Mouse (Mus musculus) mouse trophoblast stem cell (cell line): ENCODE measurements around the gene Gcn1l1.
"Not testable (repeated sequence)": the region's sequence is repeated elsewhere in the genome, so short reads cannot be mapped to it uniquely, and the experiment has no call there.

Source experiments
- in situ Hi-C, 2 experiments: fragments of 300-500 bp; cut with MseI, MboI; formaldehyde crosslinking; loops; 2 replicates in 1 of 2; 3 replicates in 1 of 2; pipeline ENCODE4 v1.15.1; 2025

Gene Gcn1l1

DNA sequence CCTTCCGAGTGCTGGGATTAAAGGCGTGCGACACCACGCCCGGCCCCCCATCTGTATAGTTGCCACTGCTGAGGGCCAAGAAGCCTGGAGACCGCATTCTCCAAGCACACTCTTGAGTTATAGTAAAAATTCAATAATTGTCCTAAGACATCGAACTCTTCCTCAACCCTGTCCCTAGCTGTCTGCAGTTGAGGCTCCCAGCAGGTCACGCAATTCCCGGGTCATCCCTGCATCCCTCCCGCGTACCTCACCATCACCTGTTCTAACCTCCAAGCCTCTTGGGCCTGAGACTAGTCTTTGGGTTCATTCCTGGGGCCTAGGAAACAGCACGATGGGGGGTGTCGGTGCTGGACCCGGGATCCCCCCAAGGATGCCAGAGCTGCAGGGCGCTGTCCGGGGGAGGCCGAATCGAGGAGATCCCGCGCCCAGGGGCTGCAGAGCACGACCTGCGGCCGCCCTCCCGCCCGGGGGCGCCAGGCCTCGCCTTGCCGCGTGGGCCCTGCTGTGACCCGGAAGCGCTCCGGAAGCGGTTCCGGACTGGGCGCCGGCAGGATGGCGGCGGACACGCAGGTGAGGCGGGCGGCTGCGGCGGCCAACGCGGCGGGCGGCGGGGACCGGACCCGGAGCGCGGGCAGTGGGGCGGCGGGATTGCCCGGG lies at the start of gene Gcn1l1:
TSS of gene Gcn1l1 (plus strand) at position 518 of the 657 bp plus-strand sequence.
- in situ Hi-C loops: no loop called here

DNA sequence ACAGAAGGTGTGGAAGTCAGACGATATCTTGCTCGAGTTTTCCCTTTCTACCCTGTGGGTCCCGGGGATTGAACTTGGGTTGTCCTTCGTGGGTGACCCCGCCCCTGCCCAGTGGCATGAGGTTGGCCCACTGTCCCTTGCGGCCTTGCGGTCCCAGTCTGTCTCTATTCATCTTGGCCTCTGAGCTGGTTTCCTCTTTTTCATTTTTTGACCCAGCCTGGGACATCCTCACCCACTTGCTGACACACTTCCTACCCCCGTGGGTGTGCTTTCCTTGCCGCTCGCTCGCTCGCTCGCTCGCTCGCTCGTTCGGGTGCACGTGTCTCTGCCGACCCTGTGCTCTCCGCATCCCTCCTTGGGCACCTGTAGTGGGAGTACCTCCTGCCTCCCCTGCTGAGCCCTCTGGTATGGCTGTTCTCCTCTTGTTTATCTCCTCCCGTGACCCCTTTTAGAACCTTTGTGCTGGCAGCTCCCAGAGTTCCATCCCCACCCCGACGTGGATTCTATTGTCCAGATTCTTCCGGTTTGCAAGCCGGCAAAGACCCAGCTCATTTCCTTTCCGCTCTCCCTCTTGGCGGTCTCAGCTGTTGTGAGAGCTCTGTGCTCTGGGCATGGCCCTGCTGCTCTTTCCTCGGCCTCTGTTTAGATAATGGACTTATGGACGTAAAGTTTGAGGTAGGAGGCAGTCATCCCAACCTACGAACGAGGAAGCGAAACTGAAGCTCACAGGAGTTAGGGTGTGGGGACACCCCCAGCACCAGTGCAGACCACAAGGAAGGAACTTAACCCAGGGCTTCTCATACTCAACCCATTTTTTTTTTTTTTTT lies 48.8 kb upstream of the Gcn1l1 start:
- in situ Hi-C loops: no loop called here

DNA sequence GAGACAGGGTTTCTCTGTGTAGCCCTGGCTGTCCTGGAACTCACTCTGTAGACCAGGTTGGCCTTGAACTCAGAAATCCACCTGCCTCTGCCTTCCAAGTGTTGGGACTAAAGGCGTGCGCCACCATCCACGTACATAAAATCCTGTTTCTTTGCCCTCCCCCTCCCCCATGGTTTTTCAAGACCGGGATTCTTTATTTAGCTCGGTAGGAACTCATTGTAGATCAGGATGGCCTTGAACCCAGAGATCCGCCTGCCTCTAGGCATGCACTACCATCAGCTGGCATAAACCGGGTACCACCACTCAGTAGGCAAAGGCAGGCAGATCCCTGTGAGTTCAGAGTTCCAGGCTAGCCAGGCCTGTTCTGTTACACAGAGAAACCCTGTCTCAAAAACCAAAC lies 48.1 kb upstream of the Gcn1l1 start:
- in situ Hi-C loops: no loop called here

DNA sequence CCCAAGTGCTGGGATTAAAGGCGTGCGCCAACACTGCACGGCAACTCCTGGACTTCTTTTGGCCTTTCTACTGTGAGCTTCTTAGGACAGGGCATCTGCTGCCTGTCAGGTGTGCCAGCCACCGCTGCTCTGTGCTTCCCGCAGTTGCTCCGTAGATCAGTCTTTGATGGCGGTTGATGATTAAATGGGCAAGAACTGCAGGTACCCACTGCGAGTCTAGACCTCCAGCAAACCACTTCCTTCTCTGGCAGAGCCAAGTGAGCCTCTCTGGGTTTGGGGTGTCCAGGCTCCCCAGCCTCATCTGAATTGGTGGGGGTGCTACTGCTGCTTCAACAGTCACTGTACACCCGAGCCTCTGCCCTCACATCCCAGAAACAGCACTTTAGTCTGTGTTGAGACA lies 47.6 kb upstream of the Gcn1l1 start:
- in situ Hi-C loops: no loop called here

DNA sequence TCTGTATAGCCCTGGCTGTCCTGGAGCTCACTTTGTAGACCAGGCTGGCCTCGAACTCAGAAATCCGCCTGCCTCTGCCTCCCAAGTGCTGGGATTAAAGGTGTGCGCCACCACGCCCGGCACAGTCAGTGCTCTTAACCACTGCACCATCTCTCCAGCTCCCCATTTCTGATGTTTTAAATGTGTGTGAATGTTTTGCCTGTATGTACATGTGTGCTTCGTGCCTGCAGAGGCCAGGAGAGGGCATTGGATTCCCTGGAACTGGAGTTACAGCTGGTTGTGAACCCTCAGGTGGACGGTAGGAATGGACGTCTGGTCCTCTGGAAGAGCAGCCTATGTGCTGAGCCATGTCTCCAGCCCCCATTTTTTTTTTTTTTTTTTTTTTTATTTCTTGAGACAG lies 46.8 kb upstream of the Gcn1l1 start:
- in situ Hi-C loops: not testable (repeated sequence)

DNA sequence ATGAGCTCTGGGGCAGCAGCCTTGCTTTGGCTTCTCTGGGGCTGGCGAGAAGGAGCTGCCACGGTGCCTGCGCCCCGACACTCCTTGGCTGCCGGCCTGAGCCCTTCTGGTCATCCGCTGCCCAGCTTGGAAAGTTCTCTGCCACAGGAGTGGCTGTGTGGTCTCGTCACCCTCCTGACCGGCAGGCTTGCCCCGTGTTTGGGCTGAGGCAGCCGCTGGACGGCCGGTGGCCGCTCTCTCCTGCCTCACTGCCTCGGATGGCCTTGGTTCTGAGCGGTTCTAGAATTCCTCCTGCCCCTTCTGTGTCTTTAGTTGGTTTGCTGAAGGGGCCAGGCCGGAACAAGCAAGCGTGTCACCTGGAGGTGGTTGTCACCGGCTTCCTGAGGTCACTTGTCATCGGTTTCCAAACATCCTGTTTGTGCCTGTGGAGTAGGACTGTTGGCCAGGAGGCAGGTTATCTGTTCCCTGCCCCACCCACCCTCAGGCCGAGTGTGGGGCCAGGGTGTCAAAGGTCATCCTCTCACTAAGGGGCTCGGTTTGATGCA lies 44.7 kb upstream of the Gcn1l1 start:
- in situ Hi-C loops: no loop called here

DNA sequence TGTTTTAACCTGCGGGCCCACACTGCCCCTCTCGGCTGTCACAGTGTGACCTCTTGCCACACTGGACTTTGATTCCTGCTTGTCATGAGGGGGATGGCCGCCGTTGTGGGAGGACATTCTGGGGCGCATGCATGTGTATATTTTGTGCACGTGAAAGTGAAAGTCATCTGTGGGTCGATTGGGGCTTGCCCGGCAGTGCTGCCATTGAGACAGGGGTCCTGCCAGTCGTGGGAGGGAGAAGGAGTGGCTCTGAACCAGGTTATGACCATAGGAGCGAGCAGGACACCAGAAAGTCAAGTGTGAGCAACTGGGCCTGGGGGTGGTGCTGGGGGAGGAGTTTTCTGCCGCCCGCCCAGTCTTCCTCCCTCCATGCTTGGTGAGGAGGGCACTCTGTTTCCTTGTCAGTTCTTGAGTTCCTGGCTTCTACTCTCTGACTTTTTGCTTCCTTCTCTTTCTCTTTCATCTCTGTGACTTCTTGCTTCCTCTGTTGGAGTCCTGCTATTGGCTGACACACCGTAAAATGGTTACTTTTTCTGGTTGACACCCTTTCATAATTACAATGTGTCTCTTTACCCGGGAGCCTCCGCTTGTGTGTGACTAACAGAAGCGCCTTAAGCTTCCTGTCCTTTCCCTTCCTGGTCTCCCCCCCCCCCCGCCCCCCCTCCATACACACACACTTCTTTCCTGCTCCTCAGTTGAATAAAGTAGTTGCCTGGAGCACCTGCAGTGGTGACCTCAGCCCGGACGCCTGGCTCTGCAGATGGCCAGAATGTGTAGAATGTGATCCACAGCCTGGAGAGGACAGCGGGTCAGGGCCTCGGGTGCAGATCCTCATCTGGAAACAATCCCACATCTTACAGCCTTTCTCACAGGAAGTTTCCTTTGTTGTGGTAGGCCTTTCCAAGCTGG lies 43.2 kb upstream of the Gcn1l1 start:
- in situ Hi-C loops: no loop called here

DNA sequence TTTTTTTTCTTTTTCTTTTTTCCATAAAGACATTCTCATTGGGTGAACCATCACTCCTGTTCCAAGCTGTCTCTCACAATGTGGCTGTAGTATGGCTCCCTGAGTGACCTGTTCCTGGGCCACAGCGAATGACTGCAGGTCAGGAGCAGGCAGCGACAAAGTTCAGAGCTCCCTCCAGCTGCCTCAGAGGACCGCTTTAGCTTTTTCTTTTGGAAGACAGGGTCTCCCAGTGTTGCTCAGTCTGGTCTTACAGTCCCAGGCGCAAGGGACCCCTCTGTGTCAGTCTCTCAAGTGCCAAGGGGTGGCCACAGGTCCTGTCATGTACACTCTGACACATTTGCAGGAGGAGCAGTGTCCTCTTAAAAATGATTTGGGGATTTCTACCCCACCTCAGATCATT lies 42.5 kb upstream of the Gcn1l1 start:
- in situ Hi-C loops: no loop called here

DNA sequence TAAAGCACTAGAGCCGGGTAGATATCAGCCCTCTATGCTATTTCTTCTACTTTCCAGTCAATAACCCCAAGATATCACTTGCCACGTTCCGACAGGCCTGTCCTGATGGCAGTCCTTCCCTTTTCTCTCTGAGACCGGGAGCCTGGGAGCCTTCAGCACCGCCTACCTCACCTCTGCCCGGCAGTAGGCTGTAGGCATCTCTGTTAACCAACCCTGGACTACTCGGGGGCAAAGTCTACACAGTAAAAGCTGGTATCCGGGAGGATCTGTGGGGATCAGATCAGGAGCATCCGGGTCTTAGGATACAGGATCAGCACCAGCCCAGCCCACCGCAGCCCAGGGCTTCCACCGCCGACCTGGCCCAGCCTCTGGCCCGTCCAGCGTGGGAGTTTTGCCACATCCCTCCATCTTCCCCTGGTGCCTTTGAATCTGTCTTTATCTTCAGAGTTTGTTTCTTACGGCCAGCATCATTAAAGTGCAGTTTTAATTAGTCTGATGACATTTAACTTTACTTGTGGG lies 42.0 kb upstream of the Gcn1l1 start:
- in situ Hi-C loops: no loop called here

DNA sequence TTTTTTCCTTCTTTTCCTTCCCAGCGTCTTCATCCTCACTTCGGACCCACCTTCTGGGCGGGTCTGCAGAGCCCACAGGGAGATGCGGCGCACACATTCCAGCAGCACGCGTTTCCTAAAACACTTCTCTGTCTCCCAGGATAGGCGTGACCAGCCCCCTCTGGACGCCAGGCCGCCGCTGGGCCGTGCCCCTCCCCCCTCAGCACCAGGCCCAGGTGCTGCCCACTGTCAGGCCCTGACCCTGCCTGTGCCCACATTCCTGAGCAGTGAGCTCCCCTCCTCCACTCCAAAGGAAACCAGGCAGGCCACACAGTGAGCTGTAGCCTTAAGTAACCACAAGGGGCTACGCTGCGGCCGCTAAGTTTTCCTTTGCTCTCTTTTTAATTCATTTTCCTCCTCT lies 41.1 kb upstream of the Gcn1l1 start:
- in situ Hi-C loops: no loop called here

DNA sequence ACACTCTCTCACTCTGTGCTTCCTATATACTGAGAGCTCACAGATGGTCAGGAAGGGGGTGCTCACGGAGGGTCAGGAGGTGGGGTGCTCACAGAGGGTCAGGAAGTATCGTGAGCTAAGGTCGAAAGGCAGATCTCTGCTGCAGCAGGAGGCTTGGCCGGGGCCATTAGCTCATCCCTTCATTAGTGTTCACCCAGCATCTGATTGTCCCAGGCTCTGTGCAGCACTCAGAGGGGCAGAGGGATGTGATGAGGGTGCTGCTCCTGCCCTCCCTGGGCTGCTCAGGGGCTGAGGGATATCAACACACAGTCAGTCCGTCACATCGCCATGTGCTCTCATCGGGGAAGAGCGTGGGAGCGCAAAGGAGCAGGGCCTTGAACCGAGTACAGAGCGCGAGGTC lies 40.6 kb upstream of the Gcn1l1 start:
- in situ Hi-C loops: no loop called here

DNA sequence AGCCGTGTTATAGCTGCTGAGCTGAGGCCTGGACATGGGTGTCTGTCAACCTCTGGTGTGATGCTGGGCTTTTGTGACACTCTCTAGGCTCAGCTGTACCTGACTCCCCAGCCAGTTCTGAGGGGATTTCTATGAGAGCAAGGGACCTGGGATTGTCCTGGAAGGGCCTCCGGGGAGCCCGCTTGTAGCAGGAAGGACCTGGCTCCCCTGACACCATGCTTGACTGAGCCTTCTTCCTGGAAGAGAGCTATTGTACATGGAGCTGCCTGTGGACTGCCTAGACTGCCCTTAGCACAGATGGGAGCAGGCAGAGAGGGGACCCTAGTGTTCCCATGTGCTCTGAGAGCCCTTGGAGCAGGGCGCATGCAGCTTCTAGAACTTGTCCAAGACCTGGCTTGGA lies 39.6 kb upstream of the Gcn1l1 start:
- in situ Hi-C loops: no loop called here

DNA sequence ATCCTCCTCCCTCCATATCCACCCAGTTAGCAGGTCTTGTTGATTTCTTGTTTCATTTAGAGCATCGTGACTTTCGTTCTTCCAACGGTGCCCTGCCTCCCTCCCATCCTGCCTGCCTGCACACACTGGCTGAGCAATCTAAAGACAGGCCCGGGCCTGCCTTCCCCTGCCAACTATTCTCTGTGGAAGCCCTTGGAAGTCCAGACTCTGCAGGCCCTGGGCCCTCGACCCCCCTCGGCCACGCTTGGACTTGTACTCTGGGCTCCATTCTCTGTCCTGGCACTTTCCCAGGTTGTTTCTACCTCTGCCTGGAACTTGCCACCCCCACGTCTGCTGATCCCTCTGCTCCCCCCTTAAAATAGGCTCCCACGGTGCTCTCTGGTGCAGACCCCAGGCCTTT lies 39.1 kb upstream of the Gcn1l1 start:
- in situ Hi-C loops: no loop called here

DNA sequence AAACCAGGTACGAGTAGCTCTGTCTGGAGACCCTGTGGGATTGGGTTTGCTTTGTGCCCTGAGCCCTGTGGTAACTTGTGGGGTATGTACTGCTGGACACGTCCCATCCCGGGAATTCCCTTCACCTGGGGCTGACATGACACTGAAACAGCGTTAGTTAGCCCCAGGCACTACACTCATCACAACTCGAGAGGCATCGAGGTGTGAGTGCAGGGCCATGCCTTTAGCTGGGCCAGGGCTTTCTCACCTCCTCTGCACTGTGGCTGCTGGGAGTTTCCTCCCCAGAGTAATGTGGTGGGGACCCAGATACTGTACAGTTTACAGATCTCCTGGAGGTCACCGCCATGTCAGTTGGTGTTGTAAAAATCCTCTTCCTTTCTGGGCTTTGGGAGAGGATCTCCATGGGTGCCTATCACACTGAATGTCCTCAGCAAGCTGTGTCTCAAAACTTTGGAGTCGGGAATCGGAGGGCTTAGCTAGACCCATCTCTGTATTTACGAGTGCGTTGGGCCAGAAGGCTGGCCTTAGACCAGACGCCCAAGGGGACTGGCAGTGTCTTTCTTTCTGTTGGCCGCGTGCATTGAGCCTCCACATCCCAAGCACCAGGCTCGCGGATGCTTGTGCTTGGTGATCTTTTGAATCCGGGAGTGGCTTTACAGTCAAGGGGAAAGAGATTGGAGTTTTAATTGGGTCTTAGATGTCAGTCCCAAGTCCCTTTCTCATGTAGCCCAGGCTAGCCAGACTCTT lies 38.4 kb upstream of the Gcn1l1 start:
- in situ Hi-C loops: no loop called here

DNA sequence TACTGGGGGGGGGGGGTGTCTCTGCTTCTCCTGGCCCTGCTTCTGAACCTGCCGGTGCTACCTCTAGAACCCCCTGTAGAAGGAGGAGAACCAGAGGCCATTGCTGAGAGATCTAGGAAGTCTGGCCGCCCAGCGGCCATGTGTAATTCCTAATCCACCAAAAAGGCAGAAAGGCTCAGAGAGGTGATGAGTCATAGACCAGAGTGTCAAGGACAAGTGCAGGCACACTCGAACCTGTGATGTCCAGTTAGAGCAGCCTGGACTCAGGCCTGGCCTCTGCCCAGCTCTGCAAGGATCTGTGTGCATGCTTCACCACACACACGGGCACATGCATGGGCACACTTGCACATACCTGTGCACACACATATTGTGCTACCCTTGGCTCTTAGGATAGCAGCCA lies 36.9 kb upstream of the Gcn1l1 start:
- in situ Hi-C loops: no loop called here

DNA sequence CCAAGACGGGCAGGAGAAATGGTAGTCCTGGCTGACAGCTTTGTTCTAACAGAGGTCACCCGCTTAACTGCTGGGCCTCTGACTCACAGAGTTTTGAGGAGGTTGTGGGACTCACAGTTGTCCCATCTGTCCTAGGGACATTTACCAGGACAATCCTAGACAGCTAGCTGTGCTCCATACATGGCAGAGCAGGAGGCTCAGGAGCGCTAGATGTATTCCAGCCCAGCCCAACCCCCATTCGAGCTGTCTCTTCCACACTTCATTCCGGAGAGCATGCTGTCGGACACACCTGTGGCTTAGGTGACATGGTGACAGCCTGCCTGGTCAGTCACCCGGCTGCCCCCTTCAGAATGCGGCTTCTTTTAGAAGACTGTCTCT lies 35.7 kb upstream of the Gcn1l1 start:
- in situ Hi-C loops: no loop called here

DNA sequence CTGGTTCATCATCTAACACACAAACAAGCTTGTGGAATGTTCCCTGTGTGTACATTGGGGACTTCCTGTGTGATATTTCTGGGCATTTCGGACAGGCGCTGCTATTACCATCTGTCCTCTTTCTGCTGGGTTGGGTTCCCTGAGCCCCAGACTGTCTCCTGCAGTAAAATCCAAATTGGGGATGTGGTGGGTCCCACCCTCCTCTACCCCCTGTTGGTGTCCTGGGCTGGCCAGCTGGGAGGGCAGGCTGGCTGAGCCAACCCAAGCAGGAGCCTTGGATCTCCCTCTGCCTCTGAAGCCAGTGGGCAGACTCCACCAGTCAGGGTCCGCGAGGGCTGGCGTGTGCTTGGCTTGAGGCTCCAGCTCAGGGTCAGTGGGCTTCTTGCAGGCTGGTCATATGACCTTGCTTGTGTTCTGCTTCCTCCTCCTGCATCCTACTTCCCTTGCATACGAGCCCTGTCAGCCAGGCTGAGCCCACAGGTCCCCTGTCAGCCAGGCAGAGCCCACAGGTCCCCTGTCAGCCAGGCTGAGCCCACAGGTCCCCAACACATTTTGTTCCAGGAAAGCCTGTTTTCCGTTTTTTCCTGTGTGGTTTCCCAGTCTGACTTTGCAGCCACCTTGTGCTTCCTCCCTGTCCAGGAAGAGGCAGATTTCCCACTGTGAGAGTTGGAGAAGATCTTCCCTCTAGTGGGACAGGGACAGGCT lies 35.2 kb upstream of the Gcn1l1 start:
- in situ Hi-C loops: no loop called here

DNA sequence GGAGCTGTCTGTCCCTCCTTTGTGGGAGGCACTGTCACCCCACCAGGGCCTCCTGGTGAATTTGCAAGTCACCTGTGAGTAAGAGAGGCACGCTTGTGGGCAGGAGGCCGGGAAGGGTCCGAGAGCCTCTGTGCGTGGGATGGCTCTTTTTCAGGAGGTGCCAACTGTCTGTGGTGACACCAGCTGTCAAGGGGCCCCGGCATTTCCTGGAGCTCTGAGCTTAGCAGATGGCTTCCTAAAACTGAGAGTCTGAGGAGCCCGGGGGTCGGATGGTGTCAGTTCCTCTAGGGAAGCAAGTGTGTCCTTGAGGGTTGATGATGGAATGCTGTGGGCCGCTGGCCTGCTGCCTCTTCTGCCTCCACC lies 34.6 kb upstream of the Gcn1l1 start:
- in situ Hi-C loops: no loop called here

DNA sequence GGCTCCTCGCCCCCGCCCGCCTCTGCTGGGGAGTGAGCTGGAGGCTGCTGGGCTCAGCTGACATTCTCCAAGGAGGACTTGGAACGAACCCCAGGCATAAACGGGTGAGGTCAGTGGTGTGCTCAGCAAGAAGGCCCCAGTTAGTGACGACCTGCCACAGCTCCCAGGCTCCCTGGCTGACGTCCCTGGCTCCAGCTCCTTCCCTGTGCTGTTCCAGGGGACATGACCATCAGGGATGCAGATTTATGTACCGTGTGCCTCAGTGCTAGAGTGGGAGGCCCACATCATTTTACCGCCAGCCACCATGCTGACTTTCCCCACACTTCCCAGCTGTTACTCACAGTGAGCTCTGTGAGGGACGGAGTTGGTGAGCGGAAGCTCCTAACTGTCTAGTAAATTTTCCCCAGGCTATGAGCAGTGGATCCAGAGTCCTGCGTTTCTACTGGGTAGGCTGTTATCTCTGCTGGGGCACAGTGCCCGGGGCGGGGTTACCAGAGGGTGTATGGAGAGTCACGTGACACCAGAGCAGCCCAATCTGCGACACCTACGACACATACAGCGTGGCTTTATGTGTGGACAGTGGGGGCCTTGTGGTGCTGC lies 33.3 kb upstream of the Gcn1l1 start:
- in situ Hi-C loops: no loop called here

DNA sequence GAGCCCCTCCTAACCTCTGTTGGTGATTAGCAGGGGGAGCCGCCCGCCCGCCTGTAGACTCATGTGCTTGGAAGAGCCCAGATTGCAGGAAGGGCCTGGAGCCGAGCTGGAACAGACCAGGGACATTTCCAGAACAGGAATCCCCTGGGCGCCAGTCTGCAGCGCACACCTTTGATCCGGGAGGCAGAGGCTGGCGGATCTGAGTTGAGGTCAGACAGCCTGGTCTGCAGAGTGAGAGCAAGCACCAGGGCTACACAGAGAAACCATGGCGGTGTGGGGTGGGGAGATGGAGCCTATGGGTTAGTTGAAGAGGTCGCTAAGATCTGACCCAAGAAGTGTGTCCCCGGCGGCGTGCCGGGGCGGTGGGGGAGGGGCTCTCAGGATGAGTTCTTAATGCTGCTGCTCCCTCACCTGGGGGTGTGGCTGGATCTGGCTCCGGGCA lies 30.7 kb upstream of the Gcn1l1 start:
- in situ Hi-C loops: no loop called here
